Mouse (Mus musculus) kidney, adult 2 months (tissue): ENCODE measurements around the gene Adam11.

Experiments
- CTCF ChIP-seq: fragments of 200-500 bp; conservative IDR thresholded peaks from 2 replicates; pipeline ENCODE4 v1.5.1; 2011; ENCODE audit warnings: low read depth, mild to moderate bottlenecking, control low read depth, low read length, moderate library complexity, mixed read lengths; ENCODE audit not compliant: insufficient read depth, insufficient read length
- POLR2A ChIP-seq: fragments of 200-500 bp; IDR thresholded peaks from one replicate; pipeline ENCODE4 v1.6.1; 2011; ENCODE audit warnings: low read depth, low read length, control low read depth

DNA sequence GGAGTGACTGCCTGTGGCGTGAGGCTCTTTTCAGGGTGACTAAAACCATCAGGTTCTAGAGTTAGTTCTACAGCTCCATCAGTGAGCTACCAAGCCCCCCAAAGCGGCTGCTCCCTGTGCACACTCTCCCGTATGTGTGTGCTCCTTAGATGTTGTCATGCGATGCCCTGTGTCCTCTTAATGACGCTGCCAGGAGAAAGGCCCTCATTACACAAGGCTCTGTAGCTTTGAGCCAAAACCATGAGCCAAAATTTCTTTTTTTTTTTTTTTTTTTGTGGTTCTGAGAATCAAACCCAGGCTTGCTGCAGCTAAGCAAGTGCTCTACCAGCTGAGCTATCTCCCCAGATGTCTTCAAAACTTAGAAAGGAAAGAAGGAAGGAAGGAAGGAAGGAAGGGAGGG, 28.1 kb upstream of the Adam11 start:
- no peak for TF ChIP-seq CTCF
- no peak for TF ChIP-seq POLR2A
